Mouse (Mus musculus) kidney, embryonic 16.5 days (tissue): ENCODE measurements around the gene Cdkn2aip. TPM values are rescaled to one million over a fixed set of nuclear protein-coding genes. Genes with fewer than 3 reads are reported as not detected.
A peak's percentile ranks its signal among the peaks of the same experiment; 100 is the strongest.

Experiments used
- ATAC-seq: fragments of 200-750 bp; cut with Nextera tagmentation; 2 replicates; pipeline ENCODE4 v1.8.0; 2017; ENCODE audit warnings: moderate TSS enrichment; ENCODE audit not compliant: low FRiP score, low TSS enrichment
- H3K27ac ChIP-seq: fragments of 300-500 bp; sonication (generic); 2 replicates; pipeline ENCODE4 v1.5.1; 2014; ENCODE audit warnings: low read length
- H3K27me3 ChIP-seq: fragments of 300-500 bp; sonication (generic); 2 replicates; pipeline ENCODE4 v1.6.1; 2014; ENCODE audit warnings: low read length, control low read depth, mixed read lengths; ENCODE audit not compliant: insufficient read depth
- H3K36me3 ChIP-seq: fragments of 300-500 bp; sonication (generic); 2 replicates; pipeline ENCODE4 v1.6.1; 2014; ENCODE audit warnings: low read length, control low read depth, mixed read lengths; ENCODE audit not compliant: insufficient read depth
- H3K4me1 ChIP-seq: fragments of 300-500 bp; sonication (generic); 2 replicates; pipeline ENCODE4 v1.6.1; 2014; ENCODE audit warnings: low read length, control low read depth, mixed read lengths; ENCODE audit not compliant: insufficient read depth
- H3K4me2 ChIP-seq: fragments of 300-500 bp; sonication (generic); replicated peaks from 2 replicates; pipeline ENCODE4 v1.6.1; 2014; ENCODE audit warnings: low read depth, low read length
- H3K4me3 ChIP-seq: fragments of 300-500 bp; sonication (generic); 2 replicates; pipeline ENCODE4 v1.5.1; 2014; ENCODE audit warnings: mild to moderate bottlenecking, low read length
- H3K9ac ChIP-seq: fragments of 300-500 bp; sonication (generic); replicated peaks from 2 replicates; pipeline ENCODE4 v1.6.1; 2014; ENCODE audit warnings: low read length
- H3K9me3 ChIP-seq: fragments of 300-500 bp; sonication (generic); 2 replicates; pipeline ENCODE4 v1.6.1; 2016; ENCODE audit warnings: low read length, control low read depth
- WGBS: fragments of 180-500 bp; shearing (Covaris S2); extraction: QIAGEN DNeasy Blood & Tissue Kit; methylation state at CpG from one replicate; pipeline ENCODE4 v1.1.7; 2014; 5-methylcytosine and 5-hydroxymethylcytosine counted together
- polyA plus RNA-seq: library from polyadenylated mRNA; unstranded; fragments of >200 nt; fragmentation: Nextera tagmentation; extraction: Ambion mirVana; gene quantifications from 2 replicates; pipeline ENCODE4 v1.2.1, GENCODE M21; 2015

Gene Cdkn2aip
- polyA plus RNA-seq, 1 experiment from 2014 or later, result 28.0 TPM

DNA sequence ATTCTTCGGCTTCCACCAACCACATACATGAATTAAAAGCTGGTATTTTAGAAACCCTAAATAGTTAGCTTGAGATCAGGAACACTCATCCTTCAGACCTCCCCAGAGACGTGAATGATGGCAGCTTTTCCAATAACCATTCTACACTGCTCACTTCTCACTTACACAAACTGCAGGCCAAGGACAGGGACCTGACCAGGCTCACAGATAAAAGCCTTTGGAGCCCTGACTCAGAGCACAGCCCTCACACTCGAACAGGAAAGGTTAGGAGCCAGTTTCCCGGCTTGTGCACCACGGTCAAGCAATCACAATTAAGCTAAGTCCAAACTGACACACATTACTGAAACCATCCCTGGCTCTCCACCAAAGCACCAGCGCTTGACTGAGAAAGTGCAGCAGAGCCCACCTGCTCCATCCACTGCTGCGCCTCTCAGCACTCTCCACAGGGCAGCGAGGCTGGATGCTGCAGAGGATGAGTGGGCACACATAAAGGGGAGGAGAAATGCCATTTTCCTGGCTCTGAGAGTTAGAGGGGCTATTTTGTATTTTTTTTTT is 49.4 kb downstream of the Cdkn2aip start:
- Histone ChIP-seq H3K4me2 (no peak overlapping the region), H3K9me3 (no peaks in the 10 kb centered on the region), H3K36me3 (peaks cover 21% of the 10 kb centered on the region), H3K27ac (no peak overlapping the region), H3K27me3 (no peaks in the 10 kb centered on the region), H3K4me1 (no peaks in the 10 kb centered on the region), H3K4me3 (no peak overlapping the region), H3K9ac (no peak overlapping the region)
- 87% methylated on average over 8 of the region's 8 CpGs for WGBS
- ATAC-seq, result no peak

GRCm38 (mm10) chr8:47663201-47663600 is 50.5 kb downstream of the Cdkn2aip start:
- Histone ChIP-seq H3K4me3 (no peak overlapping the region), H3K9me3 (no peaks in the 10 kb centered on the region), H3K27me3 (no peaks in the 10 kb centered on the region), H3K4me1 (no peaks in the 10 kb centered on the region), H3K36me3 (peaks cover 14% of the 10 kb centered on the region), H3K27ac (no peak overlapping the region), H3K9ac (no peak overlapping the region), H3K4me2 (no peak overlapping the region)
- 75% methylated on average over 5 of the region's 5 CpGs for WGBS
- no peak for ATAC-seq

DNA sequence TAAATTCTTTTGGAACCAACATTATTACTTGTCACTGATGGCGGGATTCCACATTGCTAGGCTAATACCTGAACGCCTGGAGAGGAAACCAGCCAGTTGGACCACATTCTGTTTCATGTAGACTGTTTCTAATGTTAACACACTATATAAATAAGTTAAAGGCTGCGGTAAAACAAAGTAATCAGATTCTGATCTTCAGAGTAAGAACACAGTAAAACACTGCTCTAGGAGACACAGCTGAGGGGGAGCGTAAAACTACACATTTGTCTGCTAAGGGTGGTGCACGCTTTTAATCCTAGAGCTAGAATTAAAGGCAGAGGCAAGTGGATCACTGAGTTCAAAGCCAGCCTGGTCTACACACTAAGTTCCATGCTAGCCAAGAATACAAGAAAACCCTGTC is 51.0 kb downstream of the Cdkn2aip start:
- no peak for ATAC-seq
- no peak overlapping the region for H3K27ac ChIP-seq

DNA sequence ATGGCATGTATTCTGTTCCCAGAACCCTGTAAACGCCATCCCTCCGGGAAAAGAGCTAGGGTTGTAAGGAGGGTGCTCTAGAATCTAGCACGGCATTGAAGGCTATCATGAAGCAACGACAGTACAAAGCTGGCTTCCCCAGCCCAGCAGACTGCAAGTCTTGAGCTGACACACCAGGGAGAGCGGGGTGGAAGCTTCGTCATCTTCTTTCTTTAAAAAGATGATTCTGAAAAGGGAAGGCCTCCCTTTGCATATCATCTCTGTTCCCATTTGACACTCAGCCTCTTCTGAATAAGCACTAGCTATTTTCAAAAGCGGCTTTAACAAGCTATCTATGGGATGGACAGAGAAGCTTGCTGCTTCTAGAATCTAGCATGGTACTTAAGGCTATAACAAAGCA is 53.3 kb downstream of the Cdkn2aip start:
- H3K9me3 ChIP-seq, result no peaks in the 10 kb centered on the region
- H3K27me3 ChIP-seq, result no peaks in the 10 kb centered on the region
- ATAC-seq, result no peak
- no peak overlapping the region for H3K4me2 ChIP-seq
- 93% methylated on average over 7 of the region's 7 CpGs for WGBS
- no peaks in the 10 kb centered on the region; the same call in 1 of the 2 replicates for H3K36me3 ChIP-seq
- no peaks in the 10 kb centered on the region for H3K4me1 ChIP-seq
- no peak overlapping the region for H3K4me3 ChIP-seq
- H3K9ac ChIP-seq, result no peak overlapping the region
- no peak overlapping the region for H3K27ac ChIP-seq

More for the DNA sequence above, 51.0 kb downstream of the Cdkn2aip start:
- 87% methylated on average over 5 of the region's 5 CpGs for WGBS
- Histone ChIP-seq H3K4me3 (no peak overlapping the region), H3K9me3 (no peaks in the 10 kb centered on the region), H3K4me2 (no peak overlapping the region), H3K9ac (no peak overlapping the region), H3K27me3 (no peaks in the 10 kb centered on the region), H3K36me3 (peaks cover 9% of the 10 kb centered on the region), H3K4me1 (no peaks in the 10 kb centered on the region)

- H3K4me1 ChIP-seq, result no peaks in the 10 kb centered on the region
- ATAC-seq, result peak; percentile 69
- no peak overlapping the region for H3K4me2 ChIP-seq
- H3K9me3 ChIP-seq, result no peaks in the 10 kb centered on the region
- no peak overlapping the region for H3K27ac ChIP-seq
- 79% methylated on average over 5 of the region's 5 CpGs for WGBS
- H3K4me3 ChIP-seq, result no peak overlapping the region
- H3K27me3 ChIP-seq, result no peaks in the 10 kb centered on the region
- H3K36me3 ChIP-seq, result no peaks in the 10 kb centered on the region; the same call in 1 of the 2 replicates
- H3K9ac ChIP-seq, result no peak overlapping the region
Observed at GRCm38 (mm10) chr8:47659463-47659862, 54.3 kb downstream of the Cdkn2aip start.

Other genes with a start within 250 kb of the Cdkn2aip start
- gene Trappc11, start 180.5 kb downstream of the Cdkn2aip start, polyA plus RNA-seq, result 36.7 and 38.8 TPM in 2 replicates
- gene Rwdd4a, start 180.3 kb downstream of the Cdkn2aip start, polyA plus RNA-seq, result 38.2 and 38.6 TPM in 2 replicates
- 9.9 and 11.6 TPM in 2 replicates for gene Ing2, start 38.4 kb downstream of the Cdkn2aip start, polyA plus RNA-seq
- gene Cldn24, start 108.2 kb upstream of the Cdkn2aip start, polyA plus RNA-seq, result not detected in 2 replicates
- gene Cldn22, start 110.5 kb upstream of the Cdkn2aip start, polyA plus RNA-seq, result not detected in 2 replicates